Mouse (Mus musculus): ENCODE data around the gene Mansc1. TPM values are rescaled to one million over a fixed set of nuclear protein-coding genes. Genes with fewer than 3 reads are reported as not detected.
A peak's percentile ranks its signal among the peaks of the same experiment; 100 is the strongest.

Gene Mansc1
- polyA plus RNA-seq, 1 experiment from 2014 or later = 0.71 TPM

- Histone ChIP-seq H3K4me3 (ENCODE audit: low read depth, low read length) (peak overlapping the region; percentile 81), H3K9ac (replicated peaks; ENCODE audit: low read depth, low read length) (peak overlapping the region; percentile 92), H3K4me2 (ENCODE audit: low read depth, low read length) (peak overlapping the region; percentile 46), H3K27me3 (ENCODE audit: control insufficient read depth, insufficient read depth, low read length) (no peaks in the 10 kb centered on the region), H3K9me3 (ENCODE audit: control insufficient read depth, low read length) (no peaks in the 10 kb centered on the region), H3K4me1 (ENCODE audit: control insufficient read depth, insufficient read depth, low read length) (peaks cover 8% of the 10 kb centered on the region; the same call in 1 of the 2 replicates), H3K27ac (ENCODE audit: low read depth, low read length) (no peak overlapping the region), H3K36me3 (ENCODE audit: control insufficient read depth, insufficient read depth, low read length) (no peaks in the 10 kb centered on the region; the same call in 1 of the 2 replicates)
- 77% methylated on average over 9 of the region's 9 CpGs for WGBS
- ATAC-seq (ENCODE audit: low read depth) = no peak
Observed at GRCm38 (mm10) chr6:134641738-134642446, 9.6 kb upstream of the Mansc1 start.

DNA sequence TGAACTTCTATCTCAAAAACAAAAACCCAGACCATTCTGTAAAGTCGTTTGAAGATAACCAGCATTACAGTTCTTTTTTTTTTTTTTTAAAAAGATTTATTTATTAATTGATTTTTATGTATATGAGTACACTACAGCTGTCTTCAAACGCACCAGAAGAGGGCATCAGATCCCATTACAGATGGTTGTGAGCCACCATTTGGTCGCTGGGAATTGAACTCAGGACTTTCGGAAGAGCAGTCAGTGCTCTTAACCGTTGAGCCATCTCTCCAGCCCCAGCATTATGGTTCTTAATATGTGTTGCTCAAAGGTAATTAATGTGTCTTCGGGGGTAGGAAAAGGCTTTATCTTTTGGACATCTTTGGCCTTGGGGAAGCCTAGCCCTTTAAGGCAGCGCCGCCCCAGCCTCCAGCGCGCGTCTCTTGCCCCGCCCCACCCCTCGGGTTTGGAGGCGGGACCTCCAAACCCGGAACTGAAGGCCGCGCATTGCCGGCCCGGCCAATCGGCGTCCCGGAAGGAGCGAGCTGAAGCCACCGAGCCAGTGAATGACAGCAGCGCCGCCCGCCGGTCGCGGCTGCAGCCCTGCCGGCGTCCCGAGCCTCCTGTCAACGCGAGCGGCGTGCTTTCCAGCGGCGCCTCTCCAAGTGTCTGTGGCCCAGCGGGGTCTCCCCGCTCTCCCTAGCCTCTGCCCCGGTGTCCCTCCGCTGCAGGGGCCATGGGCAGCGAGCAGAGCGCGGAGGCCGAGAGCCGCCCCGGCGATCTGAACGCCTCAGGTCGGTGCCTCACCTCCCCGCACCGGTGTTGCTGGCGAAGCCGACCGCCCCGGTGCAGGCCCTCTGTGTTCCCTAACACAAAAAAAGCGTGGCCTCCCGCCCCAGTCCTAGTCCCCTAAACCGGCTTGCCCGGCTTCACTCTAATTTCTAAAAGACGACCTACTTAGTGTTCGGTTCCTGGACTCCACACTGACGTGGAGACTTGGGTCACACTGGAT, 8.5 kb upstream of the Mansc1 start:
- Histone ChIP-seq H3K4me1 (ENCODE audit: control insufficient read depth, insufficient read depth, low read length) (peaks cover 8% of the 10 kb centered on the region; the same call in 1 of the 2 replicates), H3K9me3 (ENCODE audit: control insufficient read depth, low read length) (no peaks in the 10 kb centered on the region), H3K36me3 (ENCODE audit: control insufficient read depth, insufficient read depth, low read length) (no peaks in the 10 kb centered on the region; the same call in 1 of the 2 replicates), H3K9ac (replicated peaks; ENCODE audit: low read depth, low read length) (peak overlapping the region; percentile 92), H3K4me3 (ENCODE audit: low read depth, low read length) (peak overlapping the region; percentile 81), H3K27me3 (ENCODE audit: control insufficient read depth, insufficient read depth, low read length) (no peaks in the 10 kb centered on the region), H3K27ac (ENCODE audit: low read depth, low read length) (peak overlapping the region; percentile 86), H3K4me2 (ENCODE audit: low read depth, low read length) (peak overlapping the region; percentile 46)
- 2% methylated on average over 63 of the region's 65 CpGs for WGBS
- ATAC-seq (ENCODE audit: low read depth) = peak; percentile 99

DNA sequence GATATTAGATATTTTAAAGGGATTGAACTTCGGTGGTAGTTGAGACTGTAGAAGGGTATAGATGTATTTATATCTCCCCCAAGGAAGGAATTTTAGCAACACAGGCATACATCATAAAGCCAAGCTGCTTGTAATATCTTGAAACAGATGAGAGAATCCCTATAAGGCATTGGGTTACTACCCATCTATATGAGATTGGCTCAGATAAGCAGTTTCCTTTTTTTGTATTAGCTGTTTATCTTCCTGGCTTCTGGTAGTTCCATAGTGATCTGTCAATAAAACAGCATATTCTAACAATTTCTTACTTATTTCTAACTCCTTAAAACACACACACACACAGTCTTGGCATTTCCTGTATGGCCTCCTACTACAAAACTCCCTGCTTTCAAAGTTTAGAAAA, 7.6 kb upstream of the Mansc1 start:
- Histone ChIP-seq H3K4me2 (ENCODE audit: low read depth, low read length) (no peak overlapping the region), H3K27me3 (ENCODE audit: control insufficient read depth, insufficient read depth, low read length) (no peaks in the 10 kb centered on the region), H3K9me3 (ENCODE audit: control insufficient read depth, low read length) (no peaks in the 10 kb centered on the region), H3K27ac (ENCODE audit: low read depth, low read length) (no peak overlapping the region), H3K36me3 (ENCODE audit: control insufficient read depth, insufficient read depth, low read length) (no peaks in the 10 kb centered on the region), H3K4me3 (ENCODE audit: low read depth, low read length) (no peak overlapping the region), H3K4me1 (ENCODE audit: control insufficient read depth, insufficient read depth, low read length) (peaks cover 8% of the 10 kb centered on the region; the same call in 1 of the 2 replicates), H3K9ac (replicated peaks; ENCODE audit: low read depth, low read length) (no peak overlapping the region)
- ATAC-seq (ENCODE audit: low read depth) = no peak
- 94% methylated on average over 1 of the region's 1 CpGs for WGBS

DNA sequence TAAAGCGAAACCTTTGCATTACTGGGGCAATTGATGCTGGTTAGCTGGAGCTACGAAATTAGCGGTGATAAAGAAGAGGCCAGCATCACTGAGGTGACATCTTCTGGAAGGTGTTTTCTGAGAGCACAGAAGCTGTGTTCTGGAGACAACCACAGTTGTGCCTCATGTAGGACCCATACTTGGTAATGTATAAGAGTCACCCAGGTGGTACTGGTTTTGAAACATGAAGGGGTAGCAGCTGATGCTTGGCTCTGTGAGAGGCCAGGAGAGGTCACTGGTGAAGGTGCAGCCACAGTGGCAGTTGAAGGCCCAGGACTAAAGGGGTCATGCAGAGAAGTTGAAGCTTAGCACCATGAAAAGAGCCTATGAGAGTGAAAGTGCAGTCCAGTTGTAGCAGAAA, 6.9 kb upstream of the Mansc1 start, which contains the start of gene Borcs5:
TSS of gene Borcs5 (plus strand) at position 301 of the 400 bp plus-strand sequence.
- Histone ChIP-seq H3K4me2 (ENCODE audit: low read depth, low read length) (no peak within 1 kb of the TSS), H3K27ac (ENCODE audit: low read depth, low read length) (no peak within 1 kb of the TSS), H3K9me3 (ENCODE audit: control insufficient read depth, low read length) (no peaks in the 10 kb centered on the region)

GRCm38 (mm10) chr6:134636476-134636875, 4.2 kb upstream of the Mansc1 start:
- Histone ChIP-seq H3K4me1 (ENCODE audit: control insufficient read depth, insufficient read depth, low read length) (peaks cover 8% of the 10 kb centered on the region), H3K27me3 (ENCODE audit: control insufficient read depth, insufficient read depth, low read length) (no peaks in the 10 kb centered on the region; the same call in 1 of the 2 replicates), H3K36me3 (ENCODE audit: control insufficient read depth, insufficient read depth, low read length) (no peaks in the 10 kb centered on the region), H3K9me3 (ENCODE audit: control insufficient read depth, low read length) (no peaks in the 10 kb centered on the region), H3K27ac (ENCODE audit: low read depth, low read length) (no peak overlapping the region), H3K9ac (replicated peaks; ENCODE audit: low read depth, low read length) (no peak overlapping the region), H3K4me2 (ENCODE audit: low read depth, low read length) (no peak overlapping the region), H3K4me3 (ENCODE audit: low read depth, low read length) (no peak overlapping the region)
- ATAC-seq (ENCODE audit: low read depth) = no peak
- WGBS = 69% methylated on average over 4 of the region's 4 CpGs

More for the DNA sequence above, 6.9 kb upstream of the Mansc1 start, which contains the start of gene Borcs5:
- Histone ChIP-seq H3K27me3 (ENCODE audit: control insufficient read depth, insufficient read depth, low read length) (no peaks in the 10 kb centered on the region), H3K4me1 (ENCODE audit: control insufficient read depth, insufficient read depth, low read length) (peaks cover 8% of the 10 kb centered on the region; the same call in 1 of the 2 replicates), H3K9ac (replicated peaks; ENCODE audit: low read depth, low read length) (no peak within 1 kb of the TSS), H3K36me3 (ENCODE audit: control insufficient read depth, insufficient read depth, low read length) (no peaks in the 10 kb centered on the region), H3K4me3 (ENCODE audit: low read depth, low read length) (no peak within 1 kb of the TSS)
- ATAC-seq (ENCODE audit: low read depth) = no peak
- WGBS = 96% methylated on average over 3 of the region's 3 CpGs

DNA sequence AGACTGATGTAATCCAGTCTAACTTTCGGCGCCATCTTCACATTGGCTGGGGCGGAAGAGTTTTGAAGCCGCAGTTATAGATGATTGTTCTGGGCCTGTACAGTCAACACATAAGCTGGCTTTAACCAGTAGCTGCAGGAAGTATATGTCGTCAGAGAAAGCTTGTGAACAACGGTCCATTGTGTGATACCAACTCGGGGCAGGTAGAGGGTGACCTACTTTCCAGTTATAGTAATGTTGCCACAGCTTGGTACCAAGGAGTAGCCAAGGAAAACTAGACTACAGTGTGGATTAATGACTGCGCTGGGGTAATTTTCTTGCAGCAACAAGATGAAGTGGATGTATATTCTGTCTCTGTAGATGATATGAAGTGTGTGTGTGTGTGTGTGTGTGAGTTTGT, 1.3 kb upstream of the Mansc1 start:
- peaks cover 7% of the 10 kb centered on the region; the same call in 1 of the 2 replicates for H3K4me1 ChIP-seq (ENCODE audit: control insufficient read depth, insufficient read depth, low read length)
- ATAC-seq (ENCODE audit: low read depth) = no peak
- WGBS = 90% methylated on average over 8 of the region's 8 CpGs

GRCm38 (mm10) chr6:134632756-134633155, 468 bp upstream of the Mansc1 start:
- H3K9ac ChIP-seq (replicated peaks; ENCODE audit: low read depth, low read length) = peak overlapping the region; percentile 46; the same call in 1 of the 2 replicates
- H3K9me3 ChIP-seq (ENCODE audit: control insufficient read depth, low read length) = no peaks in the 10 kb centered on the region
- no peaks in the 10 kb centered on the region; the same call in 1 of the 2 replicates for H3K27me3 ChIP-seq (ENCODE audit: control insufficient read depth, insufficient read depth, low read length)
- H3K36me3 ChIP-seq (ENCODE audit: control insufficient read depth, insufficient read depth, low read length) = no peaks in the 10 kb centered on the region
- H3K27ac ChIP-seq (ENCODE audit: low read depth, low read length) = no peak overlapping the region
- peak overlapping the region; percentile 88 for H3K4me2 ChIP-seq (ENCODE audit: low read depth, low read length)
- ATAC-seq (ENCODE audit: low read depth) = no peak
- peaks cover 7% of the 10 kb centered on the region; the same call in 1 of the 2 replicates for H3K4me1 ChIP-seq (ENCODE audit: control insufficient read depth, insufficient read depth, low read length)
- WGBS = 41% methylated on average over 5 of the region's 5 CpGs
- peak overlapping the region; percentile 44 for H3K4me3 ChIP-seq (ENCODE audit: low read depth, low read length)

More for the DNA sequence above, 1.3 kb upstream of the Mansc1 start:
- Histone ChIP-seq H3K4me3 (ENCODE audit: low read depth, low read length) (no peak overlapping the region), H3K4me2 (ENCODE audit: low read depth, low read length) (no peak overlapping the region), H3K36me3 (ENCODE audit: control insufficient read depth, insufficient read depth, low read length) (no peaks in the 10 kb centered on the region), H3K9me3 (ENCODE audit: control insufficient read depth, low read length) (no peaks in the 10 kb centered on the region), H3K9ac (replicated peaks; ENCODE audit: low read depth, low read length) (no peak overlapping the region), H3K27ac (ENCODE audit: low read depth, low read length) (no peak overlapping the region), H3K27me3 (ENCODE audit: control insufficient read depth, insufficient read depth, low read length) (no peaks in the 10 kb centered on the region; the same call in 1 of the 2 replicates)

- Histone ChIP-seq H3K4me2 (ENCODE audit: low read depth, low read length) (no peak overlapping the region), H3K27ac (ENCODE audit: low read depth, low read length) (no peak overlapping the region), H3K36me3 (ENCODE audit: control insufficient read depth, insufficient read depth, low read length) (no peaks in the 10 kb centered on the region), H3K4me3 (ENCODE audit: low read depth, low read length) (no peak overlapping the region), H3K9ac (replicated peaks; ENCODE audit: low read depth, low read length) (no peak overlapping the region), H3K4me1 (ENCODE audit: control insufficient read depth, insufficient read depth, low read length) (peaks cover 7% of the 10 kb centered on the region; the same call in 1 of the 2 replicates), H3K27me3 (ENCODE audit: control insufficient read depth, insufficient read depth, low read length) (no peaks in the 10 kb centered on the region; the same call in 1 of the 2 replicates), H3K9me3 (ENCODE audit: control insufficient read depth, low read length) (no peaks in the 10 kb centered on the region)
- 69% methylated on average over 9 of the region's 9 CpGs for WGBS
- ATAC-seq (ENCODE audit: low read depth) = no peak
Observed at GRCm38 (mm10) chr6:134630447-134630846, 1.8 kb downstream of the Mansc1 start.
